Mouse (Mus musculus): ENCODE results near the gene Ncaph2.

The Ncaph2 gene

GRCm38 (mm10) chr15:89379429-89379828 is 23.9 kb downstream of the Ncaph2 start:
- DNase-seq: peak in 1 of 2 experiments; percentile 35

GRCm38 (mm10) chr15:89384617-89385016 is 29.1 kb downstream of the Ncaph2 start, which contains the start of gene Klhdc7b:
Klhdc7b (plus strand) TSS chr15:89384917.
- DNase-seq: no peak

- no peak for DNase-seq
Measured at GRCm38 (mm10) chr15:89387127-89387526, 31.6 kb downstream of the Ncaph2 start.

- no peak for DNase-seq
Measured at GRCm38 (mm10) chr15:89390081-89390480, 34.6 kb downstream of the Ncaph2 start.

- no peak for DNase-seq
Measured at GRCm38 (mm10) chr15:89396883-89397282, 41.4 kb downstream of the Ncaph2 start.

GRCm38 (mm10) chr15:89398146-89398545 is 42.6 kb downstream of the Ncaph2 start:
- DNase-seq: no peak

GRCm38 (mm10) chr15:89399716-89400115 is 44.2 kb downstream of the Ncaph2 start:
- DNase-seq: no peak

GRCm38 (mm10) chr15:89402471-89402870 is 47.0 kb downstream of the Ncaph2 start:
- no peak for DNase-seq

- DNase-seq: no peak
Measured at GRCm38 (mm10) chr15:89404831-89405623, 49.5 kb downstream of the Ncaph2 start.

- no peak for DNase-seq
Measured at GRCm38 (mm10) chr15:89406691-89407090, 51.2 kb downstream of the Ncaph2 start.

GRCm38 (mm10) chr15:89410118-89410517 is 54.6 kb downstream of the Ncaph2 start, which contains the start of gene Syce3:
Syce3 (minus strand) TSS chr15:89410503.
- DNase-seq: no peak

- DNase-seq: no peak
Measured at GRCm38 (mm10) chr15:89415282-89415681, 59.8 kb downstream of the Ncaph2 start.

- no peak for DNase-seq
Measured at GRCm38 (mm10) chr15:89421938-89422337, 66.4 kb downstream of the Ncaph2 start.

Data from lung, postnatal 4 days (tissue).